Mouse (Mus musculus): Measurements from ENCODE around the gene Dynll1. TPM values are rescaled to one million over a fixed set of nuclear protein-coding genes. Genes with fewer than 3 reads are reported as not detected.

The Dynll1 gene
- polyA plus RNA-seq, 2 experiments = 152 to 642 TPM

DNA sequence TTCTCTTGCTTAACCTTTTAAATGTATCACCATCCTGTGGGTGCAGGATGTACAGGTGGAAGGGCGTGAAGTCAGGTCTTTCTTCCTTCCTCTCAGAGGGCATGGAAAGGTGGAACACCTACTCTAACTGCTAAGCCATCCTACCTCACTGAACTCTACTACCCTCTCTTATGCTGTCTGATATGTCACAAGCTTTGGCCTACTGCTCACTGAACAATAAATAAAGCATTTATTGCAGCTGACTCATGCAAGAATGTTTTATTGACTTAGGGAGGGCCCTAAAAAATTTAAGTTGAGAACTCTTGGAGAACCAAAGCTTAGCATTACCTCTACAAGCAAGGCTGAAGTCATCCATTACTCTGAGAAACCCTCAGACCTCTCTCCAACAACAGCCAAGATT lies 30.8 kb downstream of the Dynll1 start:
- Histone ChIP-seq H3K9me3 (ENCODE audit: control insufficient read depth, low read length) (no peaks in the 10 kb centered on the region), H3K27ac (peak overlapping the region; percentile 97), H3K4me1 (replicated peaks; ENCODE audit: control insufficient read depth in 2 of 2, insufficient read depth in 2 of 2, low read length in 1 of 2) (peaks cover 53 to 64% of the 10 kb centered on the region in 2 experiments), H3K4me2 (ENCODE audit: low read depth) (peak overlapping the region; percentile 73), H3K9ac (replicated peaks) (peak overlapping the region; percentile 72), H3K4me3 (ENCODE audit: insufficient read depth in 1 of 2, low read depth in 2 of 2, low read length in 2 of 2) (peak overlapping the region; percentile 63 to 96), H3K36me3 (replicated peaks; ENCODE audit: control insufficient read depth, insufficient read depth, low read depth) (peaks cover 42% of the 10 kb centered on the region), H3K27me3 (ENCODE audit: control insufficient read depth, insufficient read depth, low read length) (no peaks in the 10 kb centered on the region)
- 73% methylated on average over 1 of the region's 1 CpGs for WGBS (ENCODE audit: insufficient replicate concordance)
- ATAC-seq (ENCODE audit: insufficient read depth) = no peak
- DNase-seq (ENCODE audit: low read depth in 3 of 3, low spot score in 3 of 3) = no peak
- no peak for TF ChIP-seq EP300 (IDR thresholded peaks at IDR 0.05; ENCODE audit: low read depth)
- no peak for TF ChIP-seq CTCF (IDR thresholded peaks at IDR 0.05; ENCODE audit: low read depth)

DNA sequence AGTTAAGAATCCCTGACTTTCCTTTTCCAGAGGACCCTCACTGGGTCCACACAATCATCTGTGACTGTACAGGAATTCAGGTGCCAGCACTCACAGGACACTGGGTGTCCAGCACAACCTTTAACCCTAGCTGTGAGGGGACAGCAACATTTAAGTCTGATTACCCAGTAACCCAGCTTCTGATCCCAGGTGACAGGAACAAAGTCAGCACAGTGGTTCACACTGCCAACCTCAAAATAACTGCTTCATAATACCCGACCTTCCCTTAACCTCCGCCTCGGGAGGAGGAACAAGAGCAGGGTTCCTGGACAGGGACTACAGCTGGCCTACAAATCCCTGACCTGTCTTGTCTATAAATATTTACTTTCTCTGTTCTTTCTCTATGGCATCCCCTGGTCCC lies 32.5 kb downstream of the Dynll1 start:
- Histone ChIP-seq H3K9ac (replicated peaks) (peak overlapping the region; percentile 56), H3K4me2 (ENCODE audit: low read depth) (peak overlapping the region; percentile 73), H3K27me3 (ENCODE audit: control insufficient read depth, insufficient read depth, low read length) (no peaks in the 10 kb centered on the region), H3K4me1 (replicated peaks; ENCODE audit: control insufficient read depth in 2 of 2, insufficient read depth in 2 of 2, low read length in 1 of 2) (peaks cover 56 to 67% of the 10 kb centered on the region in 2 experiments), H3K27ac (peak overlapping the region; percentile 97), H3K9me3 (ENCODE audit: control insufficient read depth, low read length) (no peaks in the 10 kb centered on the region), H3K36me3 (replicated peaks; ENCODE audit: control insufficient read depth, insufficient read depth, low read depth) (peaks cover 48% of the 10 kb centered on the region), H3K4me3 (ENCODE audit: insufficient read depth in 1 of 2, low read depth in 2 of 2, low read length in 2 of 2) (peak overlapping the region; percentile 41 to 63)
- DNase-seq (ENCODE audit: low read depth in 3 of 3, low spot score in 3 of 3) (no peak), ATAC-seq (ENCODE audit: insufficient read depth) (no peak)
- 24% methylated on average over 3 of the region's 3 CpGs for WGBS (ENCODE audit: insufficient replicate concordance)
- TF ChIP-seq CTCF (IDR thresholded peaks at IDR 0.05; ENCODE audit: low read depth) (no peak), EP300 (IDR thresholded peaks at IDR 0.05; ENCODE audit: low read depth) (no peak)

DNA sequence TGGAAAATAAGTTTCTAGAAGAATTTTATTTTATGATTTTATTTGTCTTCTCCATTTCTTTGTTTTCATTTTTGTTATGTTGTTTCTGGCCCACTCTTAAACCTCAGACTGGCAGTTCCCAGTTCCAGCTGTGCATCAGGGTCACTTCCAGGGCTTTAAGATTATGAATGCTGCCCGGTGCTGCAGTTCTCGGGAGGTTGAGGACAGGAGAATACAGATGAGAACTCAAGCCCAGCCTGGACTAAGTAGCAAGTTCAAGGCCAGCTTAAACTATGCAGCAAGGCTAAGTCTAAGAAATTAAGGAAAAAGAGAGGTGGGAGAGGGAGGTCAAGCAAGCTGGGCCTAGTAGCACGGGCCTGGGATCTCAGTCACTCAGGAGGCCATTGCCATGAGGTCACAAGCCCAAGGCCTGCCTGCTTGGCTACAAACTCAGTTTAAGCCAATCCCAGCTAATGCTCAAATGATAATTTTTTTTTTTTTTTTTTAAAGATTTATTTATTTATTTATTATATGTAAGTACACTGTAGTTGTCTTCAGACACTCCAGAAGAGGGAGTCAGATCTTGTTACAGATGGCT lies 33.2 kb downstream of the Dynll1 start:
- H3K36me3 ChIP-seq (replicated peaks; ENCODE audit: control insufficient read depth, insufficient read depth, low read depth) = peaks cover 55% of the 10 kb centered on the region
- peak overlapping the region; percentile 97 for H3K27ac ChIP-seq
- H3K9ac ChIP-seq (replicated peaks) = peak overlapping the region; percentile 71
- H3K27me3 ChIP-seq (ENCODE audit: control insufficient read depth, insufficient read depth, low read length) = no peaks in the 10 kb centered on the region
- H3K4me1 ChIP-seq (replicated peaks; ENCODE audit: control insufficient read depth in 2 of 2, insufficient read depth in 2 of 2, low read length in 1 of 2) = peaks cover 54 to 69% of the 10 kb centered on the region in 2 experiments
- TF ChIP-seq EP300 (IDR thresholded peaks at IDR 0.05; ENCODE audit: low read depth) (no peak), CTCF (IDR thresholded peaks at IDR 0.05; ENCODE audit: low read depth) (no peak)
- ATAC-seq (ENCODE audit: insufficient read depth) (peak; percentile 50; the same call in 1 of the 2 replicates), DNase-seq (ENCODE audit: low read depth in 3 of 3, low spot score in 3 of 3) (no peak)
- no peaks in the 10 kb centered on the region for H3K9me3 ChIP-seq (ENCODE audit: control insufficient read depth, low read length)
- 19% methylated on average over 3 of the region's 3 CpGs for WGBS (ENCODE audit: insufficient replicate concordance)
- H3K4me3 ChIP-seq (ENCODE audit: insufficient read depth in 1 of 2, low read depth in 2 of 2, low read length in 2 of 2) = peak overlapping the region; percentile 39 to 49
- peak overlapping the region; percentile 73 for H3K4me2 ChIP-seq (ENCODE audit: low read depth)

DNA sequence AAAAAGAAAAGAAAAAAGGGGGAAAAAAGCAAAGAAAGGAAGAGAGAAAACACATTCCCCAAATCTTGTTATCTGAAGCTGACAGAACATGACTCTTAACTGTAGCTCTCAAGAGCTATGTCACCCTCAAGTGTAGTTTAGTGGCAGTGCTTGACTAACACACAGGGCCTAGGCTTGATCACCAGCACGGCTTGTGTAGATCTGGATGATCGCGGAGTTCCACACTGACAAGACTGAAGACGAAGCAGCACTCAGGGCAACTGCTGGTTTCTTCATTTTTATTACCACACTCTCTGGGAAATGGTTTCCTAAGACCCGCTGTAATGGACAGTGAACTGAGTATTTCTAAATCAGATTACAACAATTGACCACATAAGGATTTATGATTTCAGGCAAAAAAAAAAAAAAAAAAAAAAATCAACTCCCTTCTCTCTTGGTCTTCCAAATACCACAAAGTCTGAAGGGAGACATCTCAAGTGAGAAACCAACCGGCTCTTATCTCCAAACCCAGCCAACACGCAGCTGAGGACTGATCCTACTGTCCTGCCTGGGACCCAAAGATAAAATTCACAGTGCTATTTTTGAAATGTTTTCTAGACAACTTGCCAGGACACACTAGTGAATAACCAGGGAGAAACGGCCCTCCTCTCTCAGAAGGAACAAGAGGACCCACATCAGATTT lies 33.9 kb downstream of the Dynll1 start:
- DNase-seq (ENCODE audit: low read depth in 3 of 3, low spot score in 3 of 3) (peak; percentile 95 to 98 (median 95)), ATAC-seq (ENCODE audit: insufficient read depth) (peak; percentile 90)
- H3K9ac ChIP-seq (replicated peaks) = peak overlapping the region; percentile 71
- H3K9me3 ChIP-seq (ENCODE audit: control insufficient read depth, low read length) = no peaks in the 10 kb centered on the region
- TF ChIP-seq EP300 (IDR thresholded peaks at IDR 0.05; ENCODE audit: low read depth) = peak; percentile 95
- peak; percentile 2; the same call in 1 of the 2 replicates for TF ChIP-seq CTCF (IDR thresholded peaks at IDR 0.05; ENCODE audit: low read depth)
- no peaks in the 10 kb centered on the region for H3K27me3 ChIP-seq (ENCODE audit: control insufficient read depth, insufficient read depth, low read length)
- 18% methylated on average over 8 of the region's 8 CpGs for WGBS (ENCODE audit: insufficient replicate concordance)
- peaks cover 54 to 71% of the 10 kb centered on the region in 2 experiments for H3K4me1 ChIP-seq (replicated peaks; ENCODE audit: control insufficient read depth in 2 of 2, insufficient read depth in 2 of 2, low read length in 1 of 2)
- H3K36me3 ChIP-seq (replicated peaks; ENCODE audit: control insufficient read depth, insufficient read depth, low read depth) = peaks cover 59% of the 10 kb centered on the region
- H3K27ac ChIP-seq = peak overlapping the region; percentile 97
- H3K4me3 ChIP-seq (ENCODE audit: insufficient read depth in 1 of 2, low read depth in 2 of 2, low read length in 2 of 2) = peak overlapping the region; percentile 20 to 49; a peak in 3 of 4 replicates
- peak overlapping the region; percentile 73 for H3K4me2 ChIP-seq (ENCODE audit: low read depth)

DNA sequence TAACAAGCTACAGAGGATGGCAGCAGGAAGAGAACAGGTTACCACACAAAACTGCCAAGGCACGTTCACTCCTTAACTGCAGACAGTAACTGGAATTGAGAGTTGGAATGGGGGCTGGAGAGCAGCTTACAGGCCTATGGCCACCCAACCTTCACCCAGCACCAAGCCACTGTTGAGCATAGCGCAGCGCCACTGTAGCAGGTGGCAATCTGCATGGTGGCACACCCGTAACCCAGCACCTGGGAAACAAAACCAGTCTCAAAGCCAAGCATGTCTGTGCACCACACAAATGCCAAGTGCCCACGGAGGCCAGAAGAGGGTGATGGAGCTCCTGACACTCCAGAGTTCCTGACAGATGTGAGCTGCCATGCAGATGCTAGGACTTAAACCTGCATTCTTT lies 34.5 kb downstream of the Dynll1 start:
- 61% methylated on average over 5 of the region's 5 CpGs for WGBS (ENCODE audit: insufficient replicate concordance)
- Histone ChIP-seq H3K4me2 (ENCODE audit: low read depth) (peak overlapping the region; percentile 73), H3K9me3 (ENCODE audit: control insufficient read depth, low read length) (no peaks in the 10 kb centered on the region)

More for the DNA sequence above, 34.5 kb downstream of the Dynll1 start:
- Histone ChIP-seq H3K36me3 (replicated peaks; ENCODE audit: control insufficient read depth, insufficient read depth, low read depth) (peaks cover 62% of the 10 kb centered on the region), H3K9ac (replicated peaks) (peak overlapping the region; percentile 70), H3K27me3 (ENCODE audit: control insufficient read depth, insufficient read depth, low read length) (no peaks in the 10 kb centered on the region), H3K4me3 (ENCODE audit: insufficient read depth in 1 of 2, low read depth in 2 of 2, low read length in 2 of 2) (peak overlapping the region; percentile 29 to 49), H3K4me1 (replicated peaks; ENCODE audit: control insufficient read depth in 2 of 2, insufficient read depth in 2 of 2, low read length in 1 of 2) (peaks cover 57 to 71% of the 10 kb centered on the region in 2 experiments), H3K27ac (peak overlapping the region; percentile 97)
- peak; percentile 53 for ATAC-seq (ENCODE audit: insufficient read depth)
- TF ChIP-seq EP300 (IDR thresholded peaks at IDR 0.05; ENCODE audit: low read depth) (no peak), CTCF (IDR thresholded peaks at IDR 0.05; ENCODE audit: low read depth) (peak; percentile 30; the same call in 1 of the 2 replicates)
- no peak for DNase-seq (ENCODE audit: low read depth in 3 of 3, low spot score in 3 of 3)

Measured in liver, embryonic 14.5 days (tissue).